Mouse (Mus musculus) left cerebral cortex, adult 11 months (tissue): Measurements from ENCODE around the gene Efcab14.

Experiments used
- DNase-seq: peaks from one replicate; pipeline ENCODE4 v3.0.0; 2022; ENCODE audit warnings: low spot score

The Efcab14 gene

GRCm38 (mm10) chr4:115737551-115738041, at the start of gene Efcab14:
TSS of gene Efcab14 (plus strand) at chr4:115737744.
- DNase-seq, result peak; percentile 94

- no peak for DNase-seq
Measured at GRCm38 (mm10) chr4:115701468-115701867, 36.1 kb upstream of the Efcab14 start.

- no peak for DNase-seq
Measured at GRCm38 (mm10) chr4:115703927-115704505, 33.5 kb upstream of the Efcab14 start.

- DNase-seq, result no peak
Measured at GRCm38 (mm10) chr4:115708974-115709593, 28.5 kb upstream of the Efcab14 start.

GRCm38 (mm10) chr4:115709792-115710418, 27.6 kb upstream of the Efcab14 start:
- peak; percentile 63 for DNase-seq

GRCm38 (mm10) chr4:115728721-115729120, 8.8 kb upstream of the Efcab14 start:
- DNase-seq, result no peak

GRCm38 (mm10) chr4:115731588-115732222, 5.8 kb upstream of the Efcab14 start:
- DNase-seq, result peak; percentile 53

- no peak for DNase-seq
Measured at GRCm38 (mm10) chr4:115732223-115732818, 5.2 kb upstream of the Efcab14 start.

- no peak for DNase-seq
Measured at GRCm38 (mm10) chr4:115733746-115734145, 3.8 kb upstream of the Efcab14 start.

- DNase-seq, result no peak
Measured at GRCm38 (mm10) chr4:115734867-115735266, 2.7 kb upstream of the Efcab14 start.

- no peak for DNase-seq
Measured at GRCm38 (mm10) chr4:115738481-115738985, 989 bp downstream of the Efcab14 start.

GRCm38 (mm10) chr4:115742658-115743057, 5.1 kb downstream of the Efcab14 start:
- DNase-seq, result no peak

GRCm38 (mm10) chr4:115743096-115743495, 5.6 kb downstream of the Efcab14 start:
- DNase-seq, result no peak

- DNase-seq, result no peak
Measured at GRCm38 (mm10) chr4:115748181-115748580, 10.6 kb downstream of the Efcab14 start.

- DNase-seq, result no peak
Measured at GRCm38 (mm10) chr4:115749336-115749735, 11.8 kb downstream of the Efcab14 start.

- DNase-seq, result no peak
Measured at GRCm38 (mm10) chr4:115754101-115754500, 16.6 kb downstream of the Efcab14 start.

- no peak for DNase-seq
Measured at GRCm38 (mm10) chr4:115754851-115755250, 17.3 kb downstream of the Efcab14 start.

- DNase-seq, result no peak
Measured at GRCm38 (mm10) chr4:115761206-115761605, 23.7 kb downstream of the Efcab14 start.

GRCm38 (mm10) chr4:115764581-115764980, 27.0 kb downstream of the Efcab14 start:
- DNase-seq, result no peak

- DNase-seq, result no peak
Measured at GRCm38 (mm10) chr4:115767647-115768467, 30.3 kb downstream of the Efcab14 start.

- no peak for DNase-seq
Measured at GRCm38 (mm10) chr4:115775056-115775455, 37.5 kb downstream of the Efcab14 start.
